Mouse (Mus musculus) thymus, adult 18-20 months (tissue): ENCODE measurements around the gene Adamtsl1.

Experiments
- DNase-seq, 2 experiments: peaks; one replicate each; pipeline ENCODE4 v3.0.0; 2022; ENCODE audit warnings: mixed read lengths in 2 of 2

The Adamtsl1 gene

DNA sequence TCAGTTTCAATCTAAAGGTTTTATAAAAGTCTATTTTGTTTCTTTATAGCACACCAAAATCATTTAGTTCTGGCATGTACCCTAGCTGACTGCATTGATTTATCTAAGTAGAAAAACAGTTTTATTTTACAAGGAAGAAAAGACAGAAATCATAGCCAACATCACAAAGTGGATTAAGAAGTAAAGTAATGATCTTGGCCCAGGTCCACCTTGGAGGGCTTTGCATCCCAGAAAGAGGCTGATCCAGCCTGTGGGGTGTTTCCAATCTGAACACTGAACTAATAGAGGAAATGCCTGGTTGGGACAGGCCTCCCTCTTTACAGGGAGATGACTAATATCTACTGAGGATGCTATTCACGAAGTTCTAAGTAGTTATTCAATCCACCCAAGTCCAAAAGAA, 163.6 kb downstream of the Adamtsl1 start:
- DNase-seq = no peak

GRCm38 (mm10) chr4:85686160-85686559, 172.2 kb downstream of the Adamtsl1 start:
- DNase-seq = no peak

- no peak for DNase-seq
Measured at GRCm38 (mm10) chr4:85695237-85695636, 181.3 kb downstream of the Adamtsl1 start.

GRCm38 (mm10) chr4:85707352-85708057, 193.5 kb downstream of the Adamtsl1 start:
- no peak for DNase-seq

DNA sequence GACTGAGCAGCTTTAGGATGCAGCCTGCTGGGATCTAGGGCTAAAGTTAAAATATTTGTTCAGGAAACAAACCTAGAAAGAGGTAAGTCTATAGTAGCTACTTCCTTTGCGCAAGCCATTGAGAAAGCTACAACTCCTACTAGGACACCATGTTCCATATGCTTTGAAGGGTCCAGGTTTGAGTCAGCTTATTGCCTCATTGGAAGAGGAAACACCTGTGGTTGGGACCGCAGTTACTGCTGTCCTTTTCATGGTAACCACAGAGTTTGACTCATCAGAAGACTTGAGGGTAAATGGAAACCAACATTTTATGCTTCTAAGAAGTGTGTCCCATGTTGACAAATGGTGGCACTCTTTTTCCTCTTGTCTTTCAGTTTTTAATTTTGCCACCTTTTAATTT, 195.7 kb downstream of the Adamtsl1 start:
- no peak for DNase-seq

- no peak for DNase-seq
Measured at GRCm38 (mm10) chr4:85724999-85725398, 211.0 kb downstream of the Adamtsl1 start.

DNA sequence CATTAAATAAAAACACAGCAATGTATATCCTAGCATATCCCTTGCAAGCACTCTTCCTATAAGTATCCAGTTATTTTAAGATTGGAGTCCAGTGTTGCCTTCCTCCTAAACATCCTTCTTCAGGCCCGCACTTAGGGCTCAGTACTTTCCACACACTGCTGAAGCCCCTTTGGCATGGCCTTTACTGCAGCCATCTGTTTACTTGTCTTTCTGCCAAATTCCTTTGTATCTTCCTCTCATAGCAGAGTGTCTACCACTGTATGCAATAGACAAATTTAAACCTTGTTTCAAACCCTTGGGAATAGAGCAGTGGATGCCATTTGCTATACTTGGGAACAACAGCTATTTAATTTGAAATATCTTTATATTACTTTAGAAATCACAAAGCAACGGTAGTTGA, 213.8 kb downstream of the Adamtsl1 start:
- DNase-seq = no peak

- no peak for DNase-seq
Measured at GRCm38 (mm10) chr4:85728416-85728815, 214.4 kb downstream of the Adamtsl1 start.

- DNase-seq = no peak
Measured at GRCm38 (mm10) chr4:85740478-85740877, 226.5 kb downstream of the Adamtsl1 start.

- DNase-seq = no peak
Measured at GRCm38 (mm10) chr4:85741825-85742391, 227.9 kb downstream of the Adamtsl1 start.

- no peak for DNase-seq
Measured at GRCm38 (mm10) chr4:85743427-85743826, 229.5 kb downstream of the Adamtsl1 start.

GRCm38 (mm10) chr4:85762684-85763083, 248.7 kb downstream of the Adamtsl1 start:
- no peak for DNase-seq

DNA sequence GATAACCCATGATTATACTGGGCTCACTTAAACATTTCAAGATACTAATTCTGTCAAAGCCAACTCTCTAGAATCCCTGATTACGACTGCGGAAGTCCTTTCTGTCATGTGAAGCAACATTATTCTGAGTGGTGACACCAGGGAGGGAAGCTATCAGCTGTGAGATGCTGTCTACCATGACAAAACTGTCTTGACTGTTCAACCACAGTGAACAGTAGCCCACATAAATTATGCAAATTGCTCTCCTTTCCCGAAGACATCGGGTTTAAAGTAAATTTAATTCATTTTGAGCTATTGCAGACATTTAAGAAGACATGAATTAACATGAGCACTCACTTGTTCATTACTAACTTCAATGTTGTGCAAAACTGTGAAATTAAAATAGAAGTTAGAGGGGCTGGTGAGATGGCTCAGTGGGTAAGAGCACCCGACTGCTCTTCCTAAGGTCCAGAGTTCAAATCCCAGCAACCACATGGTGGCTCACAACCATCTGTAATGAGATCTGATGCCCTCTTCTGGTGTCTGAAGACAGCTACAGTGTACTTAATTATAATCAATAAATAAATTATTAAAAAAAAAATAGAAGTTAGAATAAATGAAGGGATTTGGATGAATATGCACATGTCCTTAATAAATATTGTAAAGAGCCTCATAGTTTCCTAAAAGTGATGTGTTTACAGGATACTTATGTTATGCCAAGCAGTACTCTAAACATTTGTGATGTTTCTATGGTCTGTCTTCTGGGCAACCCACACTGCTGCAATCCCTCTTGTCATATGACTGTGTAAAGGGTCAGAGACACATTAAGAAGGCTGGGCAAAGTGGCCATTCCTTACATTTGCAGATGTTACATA, 249.4 kb downstream of the Adamtsl1 start:
- no peak for DNase-seq

DNA sequence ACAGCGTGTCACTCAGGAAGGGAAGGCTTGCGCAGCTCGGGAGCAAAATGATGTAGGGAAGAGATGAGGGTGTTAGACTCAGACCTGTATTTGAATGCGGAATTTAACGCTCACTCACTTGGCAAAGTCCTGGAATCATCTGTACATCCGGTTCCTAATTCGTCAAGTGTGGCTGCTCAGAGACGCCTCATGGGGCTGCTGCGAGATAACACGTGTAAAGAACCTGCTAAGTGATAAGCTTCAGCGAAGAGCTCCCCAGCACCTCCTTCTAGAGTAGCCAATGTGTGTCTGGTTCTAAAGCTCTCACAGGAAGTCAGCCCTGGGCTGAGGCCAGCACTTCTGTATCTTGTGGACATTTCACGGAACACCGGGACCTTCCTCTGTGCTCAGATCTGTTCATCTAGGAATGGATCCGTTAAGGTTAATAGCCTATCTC, 250.1 kb downstream of the Adamtsl1 start:
- no peak for DNase-seq

DNA sequence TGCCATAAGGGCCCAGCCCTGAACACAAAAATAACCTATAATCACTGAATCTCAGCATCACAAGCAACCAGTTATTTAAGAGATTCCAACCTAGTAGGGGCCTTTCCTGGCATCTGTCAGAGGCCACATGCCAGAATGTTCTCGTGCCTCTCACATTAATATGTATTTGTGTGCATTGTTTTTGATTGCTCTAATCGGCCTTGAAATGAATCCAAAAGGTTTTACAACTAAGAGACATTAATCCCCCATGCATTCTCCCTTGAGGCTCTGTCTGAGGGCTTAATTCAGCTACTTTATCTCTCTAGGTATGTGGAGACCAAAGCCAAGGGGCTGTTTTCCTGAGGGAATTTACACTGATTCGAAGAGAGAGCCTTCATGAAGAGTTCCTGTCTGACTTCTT, 250.5 kb downstream of the Adamtsl1 start:
- DNase-seq = no peak

GRCm38 (mm10) chr4:85767666-85768065, 253.7 kb downstream of the Adamtsl1 start:
- DNase-seq = no peak

GRCm38 (mm10) chr4:85768107-85768506, 254.1 kb downstream of the Adamtsl1 start:
- DNase-seq = no peak

GRCm38 (mm10) chr4:85782511-85782910, 268.5 kb downstream of the Adamtsl1 start:
- no peak for DNase-seq

DNA sequence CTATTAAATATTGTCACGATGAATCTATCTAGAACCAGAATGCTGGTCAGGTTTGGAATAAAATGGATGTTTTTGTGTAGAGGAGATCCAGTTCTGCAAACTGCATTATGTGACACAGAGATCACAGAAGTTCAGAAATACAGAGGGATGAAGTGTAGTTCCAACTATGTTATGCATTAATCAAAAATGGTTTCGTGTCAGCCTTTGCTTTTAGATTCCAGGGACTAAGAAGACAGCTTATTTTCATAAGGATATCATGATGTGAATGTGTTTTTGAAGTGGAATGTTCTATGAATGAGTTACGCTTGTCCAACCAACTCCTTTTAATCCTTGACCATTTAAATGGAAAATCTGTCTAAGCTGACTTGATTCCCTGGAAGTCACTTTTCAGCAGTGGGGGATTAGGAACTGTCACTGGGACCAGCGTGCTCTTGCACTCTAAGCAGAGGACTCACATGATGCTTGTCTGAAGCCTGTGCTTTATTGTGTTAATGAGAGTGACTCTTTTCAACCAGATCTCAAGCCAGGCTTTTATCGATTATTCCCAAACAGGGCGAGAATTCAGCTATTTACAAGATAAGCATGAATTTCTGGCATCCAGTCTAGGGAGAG, 269.9 kb downstream of the Adamtsl1 start:
- DNase-seq = no peak

- DNase-seq = no peak
Measured at GRCm38 (mm10) chr4:85784428-85784827, 270.5 kb downstream of the Adamtsl1 start.

DNA sequence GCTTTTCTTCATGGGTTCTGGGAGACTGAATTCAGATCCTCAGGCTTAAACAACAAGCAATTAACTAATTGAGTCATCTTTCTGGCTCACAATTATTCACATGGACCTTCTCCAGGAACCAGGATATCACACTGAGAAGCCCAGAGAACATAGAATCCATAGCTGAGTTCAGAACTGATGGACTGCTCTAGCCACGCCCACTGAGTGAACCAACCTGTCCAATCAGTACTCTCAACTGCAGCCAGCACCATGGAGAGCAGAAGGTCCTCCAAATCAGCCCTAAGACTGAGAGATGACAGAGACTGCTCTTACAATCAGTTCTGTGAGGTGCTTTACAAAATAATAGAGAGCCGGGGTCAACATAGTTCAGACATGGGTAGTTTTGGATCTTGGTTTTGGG, 276.3 kb downstream of the Adamtsl1 start:
- no peak for DNase-seq

DNA sequence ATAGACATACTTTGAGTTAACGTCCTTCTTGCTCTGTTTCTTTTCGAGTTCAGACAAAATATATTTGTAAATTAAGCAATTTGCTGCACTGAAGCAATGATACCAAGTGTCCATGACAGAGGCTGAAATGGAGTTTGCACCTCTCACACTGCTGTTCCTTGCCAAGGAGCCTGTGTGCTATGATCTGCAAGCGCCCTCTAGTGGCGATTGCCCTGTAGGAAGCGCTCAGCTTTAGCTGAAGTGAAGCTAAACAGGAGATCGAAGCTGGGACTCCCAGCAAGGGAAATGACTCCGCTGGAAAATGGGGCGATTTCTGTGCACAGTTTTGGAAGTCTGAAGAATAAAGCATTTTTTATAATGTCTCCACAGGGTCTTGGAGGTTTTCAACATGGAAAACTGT, 287.8 kb downstream of the Adamtsl1 start:
- DNase-seq = no peak

DNA sequence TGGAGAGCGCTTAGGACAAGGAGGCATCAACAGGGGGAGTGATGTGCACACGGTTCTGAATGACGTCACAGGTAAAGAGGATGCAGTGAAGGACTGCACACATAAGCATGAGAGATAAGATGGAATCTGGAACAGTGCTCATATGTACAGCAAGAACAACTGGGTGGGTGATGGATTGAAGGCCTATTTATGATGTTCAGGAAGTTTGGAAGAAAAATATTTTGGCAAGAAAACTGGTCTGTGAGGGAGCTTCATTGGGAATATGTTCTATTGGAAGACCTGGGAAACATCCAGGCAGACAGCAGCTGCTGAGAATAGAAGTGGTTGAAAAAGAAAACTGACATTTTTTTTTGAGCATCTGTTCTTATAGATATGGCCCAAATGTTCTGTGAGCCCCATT, 300.4 kb downstream of the Adamtsl1 start:
- DNase-seq = no peak
